Mouse (Mus musculus): Measurements from ENCODE around the gene Ubr1. TPM values are rescaled to one million over a fixed set of nuclear protein-coding genes. Genes with fewer than 3 reads are reported as not detected.

The Ubr1 gene
- total RNA-seq, 4 experiments from 2014 or later = 40.6 to 46.5 (median 44.4) TPM

DNA sequence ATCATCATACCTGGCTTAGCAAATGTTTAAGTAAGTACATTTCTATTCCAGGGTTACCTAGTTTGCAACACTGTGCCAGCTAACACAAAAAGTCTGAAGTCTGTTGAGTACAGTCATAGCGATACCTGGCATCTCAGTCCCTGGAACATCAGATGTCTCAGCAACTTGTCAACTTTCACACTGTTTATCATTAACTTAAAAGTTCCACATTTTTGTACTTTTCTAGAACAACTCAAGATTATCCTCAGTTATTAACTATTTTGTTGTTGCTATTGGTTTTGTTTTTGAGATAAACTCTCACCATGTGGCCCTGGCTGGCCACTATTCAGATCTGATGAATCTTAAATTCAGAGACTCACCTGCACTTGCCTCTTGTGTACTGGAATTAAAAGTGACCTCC, 107.1 kb downstream of the Ubr1 start:
- no peak for DNase-seq (ENCODE audit: low spot score in 2 of 2)

GRCm38 (mm10) chr2:120860699-120861098, 109.8 kb downstream of the Ubr1 start:
- no peak for DNase-seq (ENCODE audit: low spot score in 2 of 2)

DNA sequence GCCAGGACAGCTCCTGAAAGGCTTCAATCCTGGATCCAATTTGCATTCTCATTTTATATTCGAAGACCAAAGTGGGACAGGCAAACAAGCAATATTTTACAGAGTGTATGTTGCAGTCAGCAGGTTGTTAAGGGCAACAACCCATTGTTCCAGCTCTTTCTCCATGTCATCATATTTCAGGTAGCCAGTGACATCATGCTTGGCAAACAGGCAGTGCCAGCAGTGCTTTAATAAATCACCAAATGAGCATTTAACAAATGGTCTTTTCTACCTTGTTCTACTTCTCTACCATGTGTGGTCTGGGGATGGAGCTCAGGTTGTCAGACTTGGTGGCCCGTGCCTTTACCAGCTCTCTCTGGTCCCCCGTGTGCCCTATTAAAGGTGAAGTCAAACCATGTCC, 112.4 kb downstream of the Ubr1 start:
- no peak for DNase-seq (ENCODE audit: low spot score in 2 of 2)

GRCm38 (mm10) chr2:120853151-120853550, 117.4 kb downstream of the Ubr1 start:
- no peak for DNase-seq (ENCODE audit: low spot score in 2 of 2)

DNA sequence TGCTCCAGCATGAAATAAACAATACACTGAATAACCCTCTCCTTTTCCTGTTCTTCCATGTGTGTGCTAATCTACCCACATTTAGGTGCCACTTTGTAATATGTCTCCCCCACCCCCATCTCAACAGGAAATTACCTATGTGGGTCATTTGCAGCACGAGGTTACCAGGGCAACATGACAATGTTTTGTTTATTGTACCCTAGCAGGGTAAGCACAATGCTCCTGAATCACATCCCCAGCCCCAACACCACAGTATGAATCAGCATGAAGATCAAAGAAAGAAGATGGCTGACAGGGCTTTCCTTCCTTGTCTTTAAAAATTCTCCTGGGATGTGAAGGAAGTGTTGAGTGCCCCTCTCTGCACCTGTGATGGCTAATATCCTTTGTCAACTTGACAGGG, 117.9 kb downstream of the Ubr1 start:
- DNase-seq (ENCODE audit: low spot score in 2 of 2) = no peak

GRCm38 (mm10) chr2:120850424-120851082, 120.0 kb downstream of the Ubr1 start, which contains the start of gene Ttbk2:
Gene Ttbk2 (minus strand): TSS chr2:120850604.
- DNase-seq (ENCODE audit: low spot score in 2 of 2) = peak; percentile 97 to 99

DNA sequence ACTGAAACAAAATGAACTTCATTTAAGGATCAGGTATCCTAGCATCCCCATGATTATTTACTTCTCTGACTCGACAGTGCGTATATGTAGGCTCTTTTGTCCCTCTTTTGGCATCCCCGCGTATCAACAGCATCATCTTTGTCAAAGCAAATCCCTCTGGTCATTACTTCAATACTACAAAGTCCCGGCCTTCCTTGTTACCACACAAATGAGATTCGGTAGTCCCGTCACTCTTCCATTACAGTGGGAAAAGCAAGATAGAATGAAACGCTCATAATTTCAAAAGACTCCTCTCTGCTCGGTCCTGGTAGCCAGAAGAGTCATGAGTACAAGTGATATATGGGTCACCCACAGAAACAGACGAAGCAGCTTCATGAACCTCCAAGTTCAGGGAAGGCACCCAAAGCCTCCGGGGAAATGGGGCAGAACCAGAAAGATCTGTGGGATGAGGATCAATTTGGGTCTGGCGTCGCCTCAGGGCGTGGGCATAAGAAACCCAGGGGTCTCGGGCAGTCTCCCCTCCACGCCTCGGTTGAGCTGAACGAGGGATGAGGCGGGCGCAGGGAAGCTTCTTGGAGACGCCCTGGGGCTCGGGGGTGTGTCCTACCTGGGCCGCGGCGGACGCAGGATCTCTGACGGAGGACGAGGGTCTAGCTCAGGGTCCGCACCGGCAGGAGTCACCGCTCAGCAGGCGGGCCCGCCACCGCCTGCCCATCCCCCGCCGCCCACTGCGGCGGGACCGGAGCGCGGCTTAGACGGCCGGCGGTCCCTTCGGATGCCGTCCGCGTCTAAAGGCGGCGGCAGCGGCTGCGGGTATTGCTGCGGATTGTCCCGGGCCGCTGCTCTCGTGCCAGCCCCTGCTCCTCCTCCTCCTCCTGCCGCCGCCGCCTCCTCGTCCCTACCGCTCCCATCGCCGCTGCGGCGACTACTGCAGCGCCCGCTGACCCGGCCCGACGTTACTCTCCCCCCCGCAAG, 120.8 kb downstream of the Ubr1 start, which contains the start of gene Cdan1:
Gene Cdan1 (minus strand): TSS at position 680 of the 975 bp plus-strand sequence.
- peak; percentile 32 to 42 for DNase-seq (ENCODE audit: low spot score in 2 of 2)

DNA sequence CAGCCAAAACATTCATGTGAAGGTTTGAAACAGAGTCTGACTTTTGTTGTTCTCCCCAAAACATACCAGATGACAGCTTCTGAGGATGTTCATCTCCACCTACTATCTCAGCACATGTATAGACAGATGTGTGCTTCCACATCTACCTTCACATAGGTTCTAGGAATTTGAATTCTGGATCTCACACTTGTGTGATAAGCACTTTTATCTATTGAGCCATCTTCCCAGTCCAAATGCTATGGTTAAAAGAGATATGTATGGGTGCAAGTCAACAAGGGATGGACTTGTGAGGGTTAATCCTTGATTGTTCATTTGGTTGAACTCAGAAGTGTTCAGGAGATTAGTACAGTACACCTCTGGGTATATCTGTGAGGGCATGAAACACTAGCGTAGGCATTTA, 125.2 kb downstream of the Ubr1 start:
- DNase-seq (ENCODE audit: low spot score in 2 of 2) = no peak

- no peak for DNase-seq (ENCODE audit: low spot score in 2 of 2)
Observed at GRCm38 (mm10) chr2:120843990-120844389, 126.5 kb downstream of the Ubr1 start.

- no peak for DNase-seq (ENCODE audit: low spot score in 2 of 2)
Observed at GRCm38 (mm10) chr2:120841211-120841610, 129.3 kb downstream of the Ubr1 start.

- DNase-seq (ENCODE audit: low spot score in 2 of 2) = no peak
Observed at GRCm38 (mm10) chr2:120835167-120835566, 135.3 kb downstream of the Ubr1 start.

DNA sequence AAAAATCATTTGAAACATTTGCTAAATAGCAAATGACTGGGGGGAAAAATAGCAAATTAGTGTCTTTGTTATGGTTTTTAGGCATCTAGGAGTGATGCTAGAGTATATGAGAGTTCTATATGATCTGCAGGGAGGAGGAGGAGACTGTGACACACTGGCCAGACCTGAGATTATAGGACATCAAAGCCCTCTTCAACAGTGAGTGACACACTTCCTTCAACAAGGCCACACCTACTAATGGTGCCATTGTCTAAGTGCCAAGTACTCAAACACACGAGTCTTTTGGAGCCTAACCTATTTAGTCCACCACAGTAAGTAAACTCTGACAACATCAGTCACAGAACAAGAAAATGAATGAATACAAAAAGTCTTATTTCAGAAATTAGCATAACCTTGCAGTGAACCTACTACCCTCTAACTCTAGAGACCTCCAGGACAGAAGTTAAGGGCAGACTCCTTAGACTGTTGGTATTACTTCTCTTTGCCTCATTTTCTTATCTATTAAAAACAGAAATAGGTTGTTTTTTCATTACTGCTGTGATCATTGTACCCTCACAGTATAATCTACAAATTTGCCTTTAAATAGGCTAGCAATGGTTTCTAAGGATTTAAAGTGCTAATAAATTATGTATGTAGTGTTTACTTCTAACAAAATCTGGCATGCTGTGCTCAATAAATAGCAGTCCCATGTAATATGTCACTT, 143.4 kb downstream of the Ubr1 start:
- no peak for DNase-seq (ENCODE audit: low spot score in 2 of 2)

Small RNA genes lying within 50 kb of the gene (microRNA-seq; reads per million reads assigned to microRNA genes)
- gene Gm44325 = 0 to 1.1 reads per million in 2 experiments

Other genes with a start within 250 kb of the Ubr1 start
- gene Cdan1, start 120.6 kb downstream of the Ubr1 start, total RNA-seq (2022) = 10 to 100 TPM; 23.6 to 33.2 (median 27.9) TPM
- 100 to 1,000 TPM in 1 of 4 experiments, 10 to 100 TPM in 3; 80.3 to 100 (median 90.6) TPM for gene Ttbk2, start 120.1 kb downstream of the Ubr1 start, total RNA-seq (2022)
- gene Tmem62, start 6.3 kb upstream of the Ubr1 start, total RNA-seq (2022) = 10 to 100 TPM; 22.7 to 30.4 (median 25.3) TPM
- 10 to 100 TPM; 56.9 to 60.5 (median 59.9) TPM for gene Ccndbp1, start 37.7 kb upstream of the Ubr1 start, total RNA-seq (2022)
- not detected for gene Epb42, start 66.4 kb upstream of the Ubr1 start, total RNA-seq (2022)
- gene Tgm5, start 115.1 kb upstream of the Ubr1 start, total RNA-seq (2022) = not detected
- under 1 TPM in 2 of 4 experiments, not detected in 2; 0.30 to 0.35 TPM for gene Tgm7, start 139.1 kb upstream of the Ubr1 start, total RNA-seq (2022)
- gene Adal, start 169.7 kb upstream of the Ubr1 start, total RNA-seq (2022) = 10 to 100 TPM; 17.6 to 19.9 (median 18.6) TPM
- 1 to 10 TPM; 7.1 to 9.8 (median 7.4) TPM for gene Lcmt2, start 169.9 kb upstream of the Ubr1 start, total RNA-seq (2022)
- 10 to 100 TPM; 34.4 to 39.3 (median 34.7) TPM for gene Tubgcp4, start 199.9 kb upstream of the Ubr1 start, total RNA-seq (2022)
- 1 to 10 TPM; 4.9 to 6.5 (median 6.0) TPM for gene Zscan29, start 200.4 kb upstream of the Ubr1 start, total RNA-seq (2022)

All from left cerebral cortex, adult 8-10 months (tissue).